Mouse (Mus musculus): ENCODE data around the gene Specc1. TPM values are rescaled to one million over a fixed set of nuclear protein-coding genes. Genes with fewer than 3 reads are reported as not detected.

Specc1 gene
- total RNA-seq, 2 experiments from 2014 or later = 1.5 to 2.3 TPM

- Histone ChIP-seq H3K4me3 (no peak overlapping the region), H3K27ac (no peak overlapping the region)
- DNase-seq = no peak
- TF ChIP-seq CTCF (IDR thresholded peaks at IDR 0.05) = no peak
- intact Hi-C loops (cut with DNase I) = no loop called here
These were observed 15.1 kb downstream of the Specc1 start for GRCm38 (mm10) chr11:61971441-61972221.

GRCm38 (mm10) chr11:61974106-61974707 lies 17.6 kb downstream of the Specc1 start:
- Histone ChIP-seq H3K27ac (no peak overlapping the region), H3K4me3 (no peak overlapping the region)
- no peak for TF ChIP-seq CTCF (IDR thresholded peaks at IDR 0.05)
- no peak for DNase-seq
- intact Hi-C loops (cut with DNase I) = no loop called here

- no peak overlapping the region for H3K27ac ChIP-seq
- intact Hi-C loops (cut with DNase I) = no loop called here
- no peak for TF ChIP-seq CTCF (IDR thresholded peaks at IDR 0.05)
- H3K4me3 ChIP-seq = no peak overlapping the region
- no peak for DNase-seq
These were observed 19.2 kb downstream of the Specc1 start for GRCm38 (mm10) chr11:61975783-61976182.

- peak; percentile 11; the same call in 1 of the 2 replicates for TF ChIP-seq CTCF (IDR thresholded peaks at IDR 0.05)
- Histone ChIP-seq H3K4me3 (no peak overlapping the region), H3K27ac (no peak overlapping the region)
- intact Hi-C loops (cut with DNase I) = no loop called here
- DNase-seq = no peak
These were observed 24.7 kb downstream of the Specc1 start for GRCm38 (mm10) chr11:61981285-61981684.

- no peak for TF ChIP-seq CTCF (IDR thresholded peaks at IDR 0.05)
- Histone ChIP-seq H3K27ac (no peak overlapping the region), H3K4me3 (no peak overlapping the region)
- intact Hi-C loops (cut with DNase I) = no loop called here
- DNase-seq = no peak
These were observed 26.3 kb downstream of the Specc1 start for GRCm38 (mm10) chr11:61982828-61983227.

GRCm38 (mm10) chr11:61986939-61987338 lies 30.4 kb downstream of the Specc1 start:
- no peak overlapping the region for H3K27ac ChIP-seq
- intact Hi-C loops (cut with DNase I) = no loop called here
- no peak for TF ChIP-seq CTCF (IDR thresholded peaks at IDR 0.05)
- DNase-seq = no peak
- H3K4me3 ChIP-seq = no peak overlapping the region

GRCm38 (mm10) chr11:61989647-61990046 lies 33.1 kb downstream of the Specc1 start:
- TF ChIP-seq CTCF (IDR thresholded peaks at IDR 0.05) = no peak
- H3K27ac ChIP-seq = no peak overlapping the region
- intact Hi-C loops (cut with DNase I) = no loop called here
- no peak overlapping the region for H3K4me3 ChIP-seq
- no peak for DNase-seq

- intact Hi-C loops (cut with DNase I) = no loop called here
- TF ChIP-seq CTCF (IDR thresholded peaks at IDR 0.05) = no peak
- H3K27ac ChIP-seq = no peak overlapping the region
- no peak for DNase-seq
- H3K4me3 ChIP-seq = no peak overlapping the region
These were observed 35.0 kb downstream of the Specc1 start for GRCm38 (mm10) chr11:61991576-61991975.

GRCm38 (mm10) chr11:61992671-61993285 lies 36.2 kb downstream of the Specc1 start:
- H3K27ac ChIP-seq = no peak overlapping the region
- no peak for TF ChIP-seq CTCF (IDR thresholded peaks at IDR 0.05)

GRCm38 (mm10) chr11:61999501-61999900 lies 42.9 kb downstream of the Specc1 start:
- H3K27ac ChIP-seq = peak overlapping the region; percentile 35; the same call in 1 of the 2 replicates
- intact Hi-C loops (cut with DNase I) = no loop called here
- H3K4me3 ChIP-seq = no peak overlapping the region
- TF ChIP-seq CTCF (IDR thresholded peaks at IDR 0.05) = no peak
- peak; percentile 46 for DNase-seq

More at GRCm38 (mm10) chr11:61992671-61993285, 36.2 kb downstream of the Specc1 start:
- intact Hi-C loops (cut with DNase I) = no loop called here
- no peak for DNase-seq
- no peak overlapping the region for H3K4me3 ChIP-seq

GRCm38 (mm10) chr11:62000099-62000498 lies 43.5 kb downstream of the Specc1 start:
- no peak for TF ChIP-seq CTCF (IDR thresholded peaks at IDR 0.05)
- intact Hi-C loops (cut with DNase I) = no loop called here
- Histone ChIP-seq H3K4me3 (no peak overlapping the region), H3K27ac (peak overlapping the region; percentile 20; the same call in 1 of the 2 replicates)
- DNase-seq = no peak

- intact Hi-C loops (cut with DNase I) = no loop called here
- no peak for DNase-seq
- TF ChIP-seq CTCF (IDR thresholded peaks at IDR 0.05) = peak; percentile 17; the same call in 1 of the 2 replicates
- no peak overlapping the region for H3K4me3 ChIP-seq
- no peak overlapping the region for H3K27ac ChIP-seq
These were observed 45.4 kb downstream of the Specc1 start for GRCm38 (mm10) chr11:62001977-62002376.

GRCm38 (mm10) chr11:62004881-62005240 lies 48.3 kb downstream of the Specc1 start:
- H3K27ac ChIP-seq = peak overlapping the region; percentile 80
- TF ChIP-seq CTCF (IDR thresholded peaks at IDR 0.05) = no peak
- intact Hi-C loops (cut with DNase I) = no loop called here

More at GRCm38 (mm10) chr11:62004881-62005240, 48.3 kb downstream of the Specc1 start:
- no peak for DNase-seq
- peak overlapping the region; percentile 61; the same call in 1 of the 2 replicates for H3K4me3 ChIP-seq

Data from gastrocnemius, adult 2 months (tissue).